Mouse (Mus musculus) urinary bladder, adult 18-20 months (tissue): ENCODE data around the gene Gm9733.
"Not testable (repeated sequence)": the region's sequence is repeated elsewhere in the genome, so short reads cannot be mapped to it uniquely, and the experiment has no call there.

Experiments used
- DNase-seq, 2 experiments: peaks; one replicate each; pipeline ENCODE4 v3.0.0; 2022; ENCODE audit warnings: low spot score in 2 of 2, mixed read lengths in 2 of 2

The Gm9733 gene

GRCm38 (mm10) chr3:15332063-15332462 lies at the start of gene Gm9733:
Gene Gm9733 (minus strand): TSS chr3:15332302.
- no peak for DNase-seq

GRCm38 (mm10) chr3:15355690-15356089 lies 23.6 kb upstream of the Gm9733 start:
- DNase-seq, result not testable (repeated sequence)

DNA sequence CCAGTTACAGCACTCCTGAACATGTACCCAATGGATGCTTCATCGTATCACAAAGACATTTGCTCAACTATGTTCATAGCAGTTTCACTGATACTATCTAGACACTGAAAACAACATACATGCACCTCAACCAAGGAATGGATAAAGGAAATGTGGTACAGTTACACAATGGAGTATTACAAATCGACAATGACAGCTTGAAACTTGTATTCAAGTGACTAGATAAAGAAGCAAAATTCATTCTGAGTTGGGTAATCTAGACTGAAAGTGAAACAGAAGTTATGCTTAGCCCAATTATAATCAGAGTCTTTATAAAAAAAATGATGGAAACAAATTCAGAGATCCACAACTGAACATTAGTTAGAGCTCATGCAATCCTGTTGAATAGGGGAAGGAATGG lies 18.2 kb upstream of the Gm9733 start:
- DNase-seq, result not testable (repeated sequence)

DNA sequence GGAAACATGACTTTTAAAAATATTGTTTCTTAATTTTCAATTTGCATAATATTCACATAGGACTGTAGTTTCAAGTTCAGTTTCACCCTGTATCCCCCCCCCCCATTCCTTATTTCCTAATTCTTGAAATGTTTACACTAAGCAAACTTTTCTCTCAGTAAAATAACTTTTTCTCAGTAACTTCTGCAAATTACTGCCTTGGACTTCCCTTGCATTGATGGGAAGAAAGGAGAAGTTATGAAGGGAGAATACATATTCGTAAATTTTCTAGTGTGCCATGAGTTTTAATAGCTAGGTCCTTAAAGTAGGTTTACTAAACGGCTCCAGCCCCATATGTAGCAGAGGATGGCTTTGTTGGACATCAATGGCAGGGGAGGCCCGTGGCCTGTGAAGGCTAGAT lies 13.5 kb upstream of the Gm9733 start:
- not testable (repeated sequence) for DNase-seq

GRCm38 (mm10) chr3:15340287-15340686 lies 8.2 kb upstream of the Gm9733 start:
- no peak for DNase-seq

GRCm38 (mm10) chr3:15334182-15334581 lies 2.1 kb upstream of the Gm9733 start:
- DNase-seq, result no peak

- no peak for DNase-seq
Observed at GRCm38 (mm10) chr3:15331545-15331944, 557 bp downstream of the Gm9733 start.

- DNase-seq, result no peak
Observed at GRCm38 (mm10) chr3:15329549-15329948, 2.6 kb downstream of the Gm9733 start.

DNA sequence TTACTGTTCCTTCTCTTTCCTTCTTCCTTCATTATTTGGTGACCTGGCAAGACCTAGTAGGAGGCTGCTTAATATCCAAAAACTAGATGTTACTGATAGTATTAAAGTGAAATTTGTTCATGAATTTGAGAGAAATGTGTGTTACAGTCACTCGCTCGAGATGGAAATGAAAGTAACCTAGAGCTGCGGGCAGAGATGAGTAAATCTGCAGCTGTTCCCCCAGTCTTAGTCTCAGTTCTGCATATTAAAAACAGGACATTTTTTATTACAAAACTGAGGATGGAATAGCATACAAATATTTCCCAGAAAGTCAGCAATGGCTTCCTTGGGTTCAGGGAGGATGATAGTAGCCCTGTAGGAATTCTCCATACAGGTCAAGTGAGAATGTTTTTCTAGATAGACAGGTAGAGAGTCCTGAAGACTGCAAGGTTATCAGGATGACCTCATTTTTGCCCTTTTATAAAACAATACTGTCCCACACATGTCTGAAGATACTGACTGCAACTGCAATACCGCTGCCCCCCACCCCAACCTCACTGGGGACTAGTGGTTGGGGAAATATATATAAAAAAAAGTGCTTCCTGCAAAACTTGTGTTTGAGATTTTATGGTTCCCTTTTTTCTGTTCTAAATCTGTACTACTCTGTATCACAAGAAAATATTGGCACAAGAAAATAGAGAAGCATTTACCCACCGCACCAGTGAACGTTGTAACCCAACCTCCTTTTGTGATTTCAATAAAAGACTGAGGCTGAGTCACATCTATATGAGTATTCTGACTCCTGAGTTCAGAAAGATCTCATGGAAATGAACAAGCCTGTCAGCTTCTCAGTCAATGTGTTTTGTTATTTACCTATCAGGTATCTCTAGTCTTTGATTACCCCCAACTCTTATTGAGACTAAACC lies 47.4 kb downstream of the Gm9733 start:
- no peak for DNase-seq

GRCm38 (mm10) chr3:15275899-15276526 lies 56.1 kb downstream of the Gm9733 start:
- DNase-seq, result no peak

- no peak for DNase-seq
Observed at GRCm38 (mm10) chr3:15264450-15264849, 67.7 kb downstream of the Gm9733 start.

DNA sequence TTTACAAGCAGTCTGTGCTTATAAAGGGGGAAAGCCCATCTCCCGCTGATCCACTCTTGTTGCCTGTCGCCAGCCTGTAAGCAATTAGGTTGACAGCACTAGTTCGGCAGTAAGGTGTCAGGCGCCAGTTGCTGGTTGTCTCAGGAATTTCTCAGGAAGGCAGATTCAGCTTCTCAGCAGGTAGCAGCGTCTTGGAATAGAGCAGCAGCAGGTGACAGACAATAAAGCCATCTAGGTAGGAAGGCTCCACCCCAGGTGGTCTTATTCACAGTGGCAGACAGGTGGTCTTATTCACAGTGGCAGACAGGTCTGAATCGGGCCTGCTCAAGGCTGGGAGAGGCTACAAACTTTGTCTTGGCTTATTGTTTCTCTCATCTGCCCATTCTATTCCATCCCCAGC lies 76.4 kb downstream of the Gm9733 start:
- DNase-seq, result no peak
